Mouse (Mus musculus) hindlimb bud, embryonic 11.5 days (tissue): Measurements from ENCODE around the gene Pias1.
A peak's percentile ranks its signal among the peaks of the same experiment; 100 is the strongest.

ENCODE experiments used
- DNase-seq: peaks from one replicate; pipeline ENCODE4 v3.0.0-alpha.2; 2012; ENCODE audit warnings: low read depth, low spot score; ENCODE audit errors: extremely low spot score

The Pias1 gene

GRCm38 (mm10) chr9:62858266-62859019, 129.3 kb downstream of the Pias1 start:
- peak; percentile 70 for DNase-seq

- no peak for DNase-seq
Observed at GRCm38 (mm10) chr9:62857719-62858261, 129.9 kb downstream of the Pias1 start, which contains the start of gene Calml4. Gene Calml4, plus strand, starts transcription at chr9:62858080.

GRCm38 (mm10) chr9:62857216-62857615, 130.5 kb downstream of the Pias1 start:
- no peak for DNase-seq

- DNase-seq, result no peak
Observed at GRCm38 (mm10) chr9:62854483-62854882, 133.2 kb downstream of the Pias1 start.

GRCm38 (mm10) chr9:62851571-62851970, 136.2 kb downstream of the Pias1 start:
- no peak for DNase-seq

- DNase-seq, result no peak
Observed at GRCm38 (mm10) chr9:62848641-62849040, 139.1 kb downstream of the Pias1 start.

GRCm38 (mm10) chr9:62847694-62848093, 140.0 kb downstream of the Pias1 start:
- DNase-seq, result peak; percentile 87

GRCm38 (mm10) chr9:62844461-62844860, 143.3 kb downstream of the Pias1 start:
- no peak for DNase-seq

- no peak for DNase-seq
Observed at GRCm38 (mm10) chr9:62843356-62844024, 144.2 kb downstream of the Pias1 start.

- DNase-seq, result no peak
Observed at GRCm38 (mm10) chr9:62839172-62839770, 148.5 kb downstream of the Pias1 start.

- no peak for DNase-seq
Observed at GRCm38 (mm10) chr9:62838506-62839171, 149.1 kb downstream of the Pias1 start, which contains the start of gene Cln6. Gene Cln6, plus strand, starts transcription at chr9:62838785.

- no peak for DNase-seq
Observed at GRCm38 (mm10) chr9:62838146-62838505, 149.6 kb downstream of the Pias1 start.

- DNase-seq, result no peak
Observed at GRCm38 (mm10) chr9:62837611-62838010, 150.1 kb downstream of the Pias1 start.

- no peak for DNase-seq
Observed at GRCm38 (mm10) chr9:62835705-62836446, 151.8 kb downstream of the Pias1 start.

GRCm38 (mm10) chr9:62834906-62835305, 152.8 kb downstream of the Pias1 start:
- DNase-seq, result no peak

- DNase-seq, result no peak
Observed at GRCm38 (mm10) chr9:62829877-62830276, 157.8 kb downstream of the Pias1 start.

- DNase-seq, result peak; percentile 81
Observed at GRCm38 (mm10) chr9:62828662-62829086, 159.1 kb downstream of the Pias1 start.
